Mouse (Mus musculus) liver, embryonic 16.5 days (tissue): ENCODE results near the gene Ube2d2b. TPM values are rescaled to one million over a fixed set of nuclear protein-coding genes. Genes with fewer than 3 reads are reported as not detected.

Experiments used
- ATAC-seq: fragments of 200-750 bp; cut with Nextera tagmentation; 2 replicates; pipeline ENCODE4 v1.8.0; 2017; ENCODE audit warnings: low read depth, mild to moderate bottlenecking, moderate number of reproducible peaks, moderate library complexity
- H3K27ac ChIP-seq: fragments of 300-500 bp; sonication (generic); 2 replicates; pipeline ENCODE4 v1.5.1; 2014; ENCODE audit warnings: mild to moderate bottlenecking, low read length
- H3K27me3 ChIP-seq: fragments of 300-500 bp; sonication (generic); 2 replicates; pipeline ENCODE4 v1.6.1; 2014; ENCODE audit warnings: low read depth, low read length, mixed read lengths; ENCODE audit not compliant: control insufficient read depth, insufficient read depth
- H3K36me3 ChIP-seq: fragments of 300-500 bp; sonication (generic); 2 replicates; pipeline ENCODE4 v1.6.1; 2014; ENCODE audit warnings: mild to moderate bottlenecking; ENCODE audit not compliant: control insufficient read depth, insufficient read depth
- H3K4me1 ChIP-seq: fragments of 300-500 bp; sonication (generic); 2 replicates; pipeline ENCODE4 v1.6.1; 2014; ENCODE audit warnings: low read depth, low read length, mixed read lengths; ENCODE audit not compliant: control insufficient read depth
- H3K4me2 ChIP-seq: fragments of 300-500 bp; sonication (generic); 2 replicates; pipeline ENCODE4 v1.6.1; 2014; ENCODE audit warnings: low read depth, low read length, mixed read lengths
- H3K4me3 ChIP-seq: fragments of 300-500 bp; sonication (generic); 2 replicates; pipeline ENCODE4 v1.5.1; 2014; ENCODE audit warnings: low read depth, mild to moderate bottlenecking, low read length
- H3K9ac ChIP-seq: fragments of 300-500 bp; sonication (generic); 2 replicates; pipeline ENCODE4 v1.6.1; 2014; ENCODE audit warnings: low read depth, low read length
- H3K9me3 ChIP-seq: fragments of 300-500 bp; sonication (generic); replicated peaks from 2 replicates; pipeline ENCODE4 v1.6.1; 2016; ENCODE audit warnings: low read length; ENCODE audit not compliant: control insufficient read depth
- WGBS: fragments of 180-500 bp; shearing (Covaris S2); extraction: QIAGEN DNeasy Blood & Tissue Kit; methylation state at CpG from one replicate; pipeline ENCODE4 v1.1.7; 2014; ENCODE audit not compliant: insufficient replicate concordance; 5-methylcytosine and 5-hydroxymethylcytosine counted together
- polyA plus RNA-seq: library from polyadenylated mRNA; unstranded; fragments of >200 nt; fragmentation: Nextera tagmentation; extraction: Ambion mirVana; gene quantifications from 2 replicates; pipeline ENCODE4 v1.2.1, GENCODE M21; 2015

Ube2d2b gene
- polyA plus RNA-seq, 1 experiment from 2014 or later = 0.40 TPM

DNA sequence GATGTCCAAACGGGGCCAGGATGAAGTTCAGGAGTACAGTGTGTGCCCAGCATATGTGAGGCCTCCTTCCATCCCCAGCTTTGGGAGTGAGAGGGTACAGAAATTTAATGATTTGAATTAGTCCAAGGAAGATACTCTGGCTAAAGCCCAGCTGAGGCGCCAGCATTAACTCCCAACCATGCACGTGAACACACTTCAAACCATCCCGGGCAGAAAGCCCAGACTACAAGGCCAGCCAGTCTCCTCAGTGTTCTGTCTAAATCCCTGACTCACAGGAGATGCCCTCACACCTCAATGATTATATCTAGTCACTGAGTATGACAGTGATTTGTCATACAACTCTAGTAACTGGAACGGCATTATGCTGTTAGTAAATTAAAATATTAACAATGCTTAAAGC lies 17.4 kb downstream of the Ube2d2b start:
- no peak overlapping the region for H3K4me3 ChIP-seq
- peaks cover 7% of the 10 kb centered on the region for H3K4me1 ChIP-seq
- H3K36me3 ChIP-seq = peaks cover 9% of the 10 kb centered on the region
- no peaks in the 10 kb centered on the region for H3K9me3 ChIP-seq
- H3K27me3 ChIP-seq = no peaks in the 10 kb centered on the region
- ATAC-seq = no peak
- H3K4me2 ChIP-seq = no peak overlapping the region
- WGBS = 86% methylated on average over 5 of the region's 5 CpGs
- H3K9ac ChIP-seq = no peak overlapping the region
- H3K27ac ChIP-seq = no peak overlapping the region

GRCm38 (mm10) chr5:107847817-107848216 lies 17.9 kb downstream of the Ube2d2b start:
- ATAC-seq = no peak
- no peaks in the 10 kb centered on the region for H3K27me3 ChIP-seq
- H3K4me3 ChIP-seq = no peak overlapping the region
- H3K4me1 ChIP-seq = peaks cover 6% of the 10 kb centered on the region
- H3K9me3 ChIP-seq = no peaks in the 10 kb centered on the region
- H3K27ac ChIP-seq = no peak overlapping the region
- no peak overlapping the region for H3K9ac ChIP-seq
- H3K36me3 ChIP-seq = peaks cover 9% of the 10 kb centered on the region
- H3K4me2 ChIP-seq = no peak overlapping the region
- 77% methylated on average over 2 of the region's 2 CpGs for WGBS

GRCm38 (mm10) chr5:107848964-107849363 lies 19.1 kb downstream of the Ube2d2b start:
- ATAC-seq = no peak
- Histone ChIP-seq H3K36me3 (peaks cover 9% of the 10 kb centered on the region), H3K4me1 (peaks cover 15% of the 10 kb centered on the region), H3K4me3 (no peak overlapping the region), H3K27me3 (no peaks in the 10 kb centered on the region), H3K9me3 (no peaks in the 10 kb centered on the region), H3K27ac (no peak overlapping the region), H3K9ac (no peak overlapping the region), H3K4me2 (no peak overlapping the region)
- WGBS = 78% methylated on average over 4 of the region's 4 CpGs

GRCm38 (mm10) chr5:107853807-107854206 lies 23.9 kb downstream of the Ube2d2b start:
- Histone ChIP-seq H3K4me1 (peaks cover 24% of the 10 kb centered on the region), H3K36me3 (peaks cover 9% of the 10 kb centered on the region), H3K4me2 (no peak overlapping the region), H3K27me3 (no peaks in the 10 kb centered on the region), H3K9me3 (no peaks in the 10 kb centered on the region), H3K27ac (no peak overlapping the region), H3K4me3 (no peak overlapping the region), H3K9ac (no peak overlapping the region)
- peak; percentile 56 for ATAC-seq
- 31% methylated on average over 6 of the region's 6 CpGs for WGBS

DNA sequence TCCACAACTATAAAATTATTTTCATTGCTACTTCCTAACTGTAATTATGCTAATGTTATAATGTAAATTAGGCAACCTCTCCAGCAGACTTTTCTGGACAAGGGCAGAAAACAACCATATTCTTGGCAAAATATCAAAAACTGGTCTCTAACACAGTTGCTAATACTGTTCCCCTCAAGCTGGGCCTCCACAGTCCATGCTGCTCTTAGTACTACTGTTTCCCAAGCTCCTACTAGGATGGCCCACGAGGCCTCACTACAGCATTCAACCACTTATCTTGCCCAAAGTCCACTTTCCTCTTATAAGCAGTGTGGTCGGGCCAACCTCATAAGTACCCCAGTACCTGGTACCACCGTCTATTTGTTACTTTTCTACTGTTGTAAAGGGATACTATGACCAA lies 24.7 kb downstream of the Ube2d2b start:
- Histone ChIP-seq H3K4me2 (no peak overlapping the region), H3K4me3 (no peak overlapping the region), H3K9me3 (no peaks in the 10 kb centered on the region), H3K27me3 (no peaks in the 10 kb centered on the region), H3K27ac (0 out of 2 replicates have a peak overlapping the region, but pooled peaks have one; percentile 14), H3K36me3 (peaks cover 9% of the 10 kb centered on the region), H3K9ac (no peak overlapping the region), H3K4me1 (peaks cover 24% of the 10 kb centered on the region)
- ATAC-seq = no peak
- 40% methylated on average over 3 of the region's 3 CpGs for WGBS

DNA sequence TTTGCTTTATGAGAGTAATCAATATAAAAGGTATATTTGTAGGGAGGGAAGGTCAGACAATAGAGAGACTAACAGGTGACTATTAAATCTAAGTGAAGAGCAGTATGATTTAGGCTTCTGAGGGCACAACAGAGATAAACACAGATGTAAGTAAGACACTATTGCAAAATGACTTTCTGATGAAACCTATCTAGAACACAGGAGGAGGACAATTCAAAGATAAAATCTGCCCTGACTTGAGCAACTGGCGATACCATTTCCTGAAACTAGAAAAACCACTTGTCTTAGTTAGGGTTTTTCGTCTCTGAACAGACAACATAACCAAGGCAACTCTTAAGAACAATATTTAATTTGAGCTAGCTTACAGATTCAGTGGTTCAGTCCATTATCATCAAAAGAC lies 25.6 kb downstream of the Ube2d2b start:
- ATAC-seq = no peak
- Histone ChIP-seq H3K4me3 (no peak overlapping the region), H3K36me3 (peaks cover 3% of the 10 kb centered on the region; the same call in 1 of the 2 replicates), H3K27ac (no peak overlapping the region), H3K4me1 (peaks cover 24% of the 10 kb centered on the region), H3K27me3 (no peaks in the 10 kb centered on the region), H3K9me3 (no peaks in the 10 kb centered on the region), H3K9ac (no peak overlapping the region), H3K4me2 (no peak overlapping the region)
- WGBS = 14% methylated on average over 2 of the region's 2 CpGs

DNA sequence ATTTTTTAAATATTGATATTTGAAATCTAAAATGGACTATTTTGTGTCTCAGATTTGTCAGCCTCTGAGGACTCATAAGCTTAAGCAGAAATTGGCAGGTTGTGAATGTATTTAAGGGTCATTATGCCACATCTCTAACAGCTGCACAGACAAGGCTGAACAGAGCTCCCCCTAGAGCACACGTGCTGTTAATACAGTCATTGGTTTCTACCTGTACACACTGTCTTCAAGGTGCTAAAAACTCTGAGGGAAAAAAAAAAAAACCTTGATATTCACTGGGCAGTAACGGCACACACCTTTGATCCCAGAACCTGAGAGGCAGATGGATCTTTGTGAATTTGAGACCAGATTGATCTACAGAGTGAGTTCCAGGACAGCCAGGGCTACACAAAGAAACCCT lies 29.1 kb downstream of the Ube2d2b start:
- ATAC-seq = no peak
- no peaks in the 10 kb centered on the region for H3K9me3 ChIP-seq
- 42% methylated on average over 2 of the region's 2 CpGs for WGBS
- no peak overlapping the region for H3K27ac ChIP-seq
- H3K4me1 ChIP-seq = peaks cover 20% of the 10 kb centered on the region
- no peak overlapping the region for H3K4me3 ChIP-seq
- H3K36me3 ChIP-seq = peaks cover 3% of the 10 kb centered on the region
- no peak overlapping the region for H3K9ac ChIP-seq
- no peak overlapping the region for H3K4me2 ChIP-seq
- no peaks in the 10 kb centered on the region for H3K27me3 ChIP-seq

- Histone ChIP-seq H3K4me2 (no peak overlapping the region), H3K9ac (no peak overlapping the region), H3K4me1 (peaks cover 45% of the 10 kb centered on the region), H3K36me3 (peaks cover 3% of the 10 kb centered on the region), H3K27ac (no peak overlapping the region), H3K9me3 (no peaks in the 10 kb centered on the region), H3K4me3 (no peak overlapping the region), H3K27me3 (no peaks in the 10 kb centered on the region)
- 86% methylated on average over 3 of the region's 3 CpGs for WGBS
- ATAC-seq = no peak
Observed at GRCm38 (mm10) chr5:107863971-107864370, 34.1 kb downstream of the Ube2d2b start.

DNA sequence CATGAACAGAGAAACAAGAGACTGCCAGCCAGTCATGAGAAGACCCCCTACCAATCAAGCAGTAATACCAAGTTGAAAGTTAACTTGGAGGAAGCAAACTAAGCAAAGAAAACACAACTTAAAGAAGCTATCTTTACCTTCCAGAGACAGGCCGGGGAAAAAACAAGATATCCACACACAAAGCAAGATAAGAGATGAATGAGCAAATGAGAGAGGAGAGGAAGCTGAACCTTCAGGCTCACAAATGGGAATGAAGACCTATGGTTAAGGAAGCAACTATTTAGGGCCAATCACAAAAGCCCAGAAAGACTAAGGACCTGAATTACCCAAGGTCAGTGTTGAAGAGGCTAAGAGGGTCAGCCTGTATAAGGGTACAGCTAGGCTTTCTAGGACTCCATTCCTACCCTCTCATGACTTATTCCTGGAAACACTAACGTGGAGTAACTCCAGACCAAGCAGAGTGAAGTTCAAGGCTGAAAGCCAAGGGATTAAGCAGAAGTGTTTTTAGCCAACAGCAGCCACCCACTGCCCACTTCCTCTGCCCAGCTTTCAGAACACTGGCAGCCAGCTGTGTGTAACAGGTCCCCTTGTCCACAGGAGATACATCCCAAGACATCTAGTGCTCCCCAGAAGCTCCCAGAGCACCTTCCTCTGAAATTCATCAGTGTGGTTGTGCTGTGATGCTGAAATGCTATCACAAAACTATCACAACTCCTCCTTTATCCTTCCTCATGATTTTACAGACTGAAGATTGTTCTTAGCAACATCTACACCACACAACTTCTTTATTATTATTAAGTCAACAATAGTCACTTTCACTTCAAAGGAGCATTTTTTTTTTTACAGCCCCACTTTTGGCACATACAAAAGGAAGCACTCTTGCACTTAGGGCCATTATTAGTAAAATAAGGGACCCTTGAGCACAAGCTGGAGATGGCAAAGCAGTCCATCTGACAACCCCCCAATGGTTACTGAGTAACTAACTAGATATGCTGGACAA lies 36.5 kb downstream of the Ube2d2b start:
- Histone ChIP-seq H3K4me3 (peak overlapping the region; percentile 46), H3K4me2 (peak overlapping the region; percentile 64), H3K4me1 (peaks cover 51% of the 10 kb centered on the region), H3K9ac (peak overlapping the region; percentile 55), H3K36me3 (peaks cover 2% of the 10 kb centered on the region), H3K27ac (peak overlapping the region; percentile 90), H3K27me3 (no peaks in the 10 kb centered on the region), H3K9me3 (no peaks in the 10 kb centered on the region)
- WGBS = 3% methylated on average over 2 of the region's 2 CpGs
- ATAC-seq = no peak
